Mouse (Mus musculus) c-Kit-positive CD71-positive TER-119-negative erythroid progenitor cells, embryonic 14.5 days (primary cell): ENCODE measurements around the gene Casz1.

ENCODE experiments used
- DNase-seq: peaks from one replicate; pipeline ENCODE4 v3.0.0-alpha.2; 2013; ENCODE audit warnings: low read depth

Casz1 gene

DNA sequence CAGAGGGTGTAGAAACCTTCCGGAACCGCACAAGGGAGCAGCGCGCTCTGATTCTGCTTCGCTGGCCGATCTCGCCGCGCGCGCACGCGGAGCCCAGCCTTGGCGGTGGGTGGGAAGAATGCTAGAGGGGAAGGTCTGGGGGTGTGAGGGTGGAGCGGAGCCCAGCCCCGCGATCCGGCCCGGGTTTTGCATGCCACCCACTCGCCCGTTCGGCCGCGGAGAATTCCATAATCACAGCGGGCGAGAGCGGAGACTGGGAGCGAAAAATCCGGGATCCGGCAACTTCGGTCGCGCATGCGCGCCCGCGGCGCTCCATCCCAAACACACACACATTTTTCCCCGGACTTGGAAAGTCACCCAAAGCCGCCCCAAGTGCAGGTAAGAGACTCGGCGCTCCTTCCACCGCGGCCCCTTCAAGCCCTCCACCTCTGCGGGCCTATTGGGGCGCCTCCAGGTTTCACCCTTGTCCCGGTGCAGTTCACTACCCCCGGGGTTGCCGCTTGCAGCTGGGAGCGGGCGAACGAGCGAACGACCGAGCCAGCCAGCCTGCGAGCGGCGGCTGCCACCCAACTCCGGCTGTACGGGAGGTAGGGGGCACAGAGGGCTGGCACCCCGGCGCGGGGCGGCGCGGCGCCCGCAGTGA is at the start of gene Casz1:
Gene Casz1 (plus strand): TSS at position 293 of the 643 bp plus-strand sequence.
- no peak for DNase-seq

DNA sequence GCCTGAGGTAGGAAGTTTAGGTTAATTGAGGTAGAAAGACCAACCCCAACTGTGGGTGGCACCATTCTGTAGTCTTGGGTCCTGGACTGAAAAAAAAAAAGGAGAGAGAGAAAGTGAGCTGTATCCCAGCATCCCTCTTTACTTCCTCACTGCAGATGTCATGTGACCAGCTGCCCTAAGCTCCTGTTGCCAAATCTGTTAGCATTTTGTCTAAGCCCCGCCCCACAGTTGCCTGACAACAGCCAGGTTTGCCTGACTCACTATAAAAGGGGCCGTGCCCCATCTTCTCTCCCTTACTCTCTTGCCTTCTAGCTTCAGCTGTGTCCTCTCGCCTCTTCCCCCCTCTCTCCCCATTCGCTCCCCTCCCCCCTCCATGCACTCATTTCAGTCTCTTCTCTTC is 45.4 kb upstream of the Casz1 start:
- no peak for DNase-seq

DNA sequence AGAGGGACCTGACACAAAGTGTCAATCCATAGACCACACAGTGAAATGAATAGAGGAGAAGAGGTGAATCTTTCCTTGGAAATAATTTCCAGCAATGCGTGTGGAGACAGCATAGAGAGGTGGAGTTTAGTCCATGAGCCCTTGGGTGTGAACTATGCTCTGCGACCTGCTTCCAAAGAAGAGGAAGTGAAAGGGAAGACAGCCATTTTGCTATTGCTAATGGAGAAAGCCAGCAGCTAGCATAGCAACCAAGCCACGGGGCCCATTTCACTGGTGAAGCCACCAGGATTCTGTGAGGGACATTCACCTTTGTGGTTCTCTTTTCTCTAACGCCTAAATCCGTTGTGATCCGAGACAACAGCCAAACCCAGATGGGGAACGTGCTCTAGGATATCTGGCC is 44.1 kb upstream of the Casz1 start:
- no peak for DNase-seq

DNA sequence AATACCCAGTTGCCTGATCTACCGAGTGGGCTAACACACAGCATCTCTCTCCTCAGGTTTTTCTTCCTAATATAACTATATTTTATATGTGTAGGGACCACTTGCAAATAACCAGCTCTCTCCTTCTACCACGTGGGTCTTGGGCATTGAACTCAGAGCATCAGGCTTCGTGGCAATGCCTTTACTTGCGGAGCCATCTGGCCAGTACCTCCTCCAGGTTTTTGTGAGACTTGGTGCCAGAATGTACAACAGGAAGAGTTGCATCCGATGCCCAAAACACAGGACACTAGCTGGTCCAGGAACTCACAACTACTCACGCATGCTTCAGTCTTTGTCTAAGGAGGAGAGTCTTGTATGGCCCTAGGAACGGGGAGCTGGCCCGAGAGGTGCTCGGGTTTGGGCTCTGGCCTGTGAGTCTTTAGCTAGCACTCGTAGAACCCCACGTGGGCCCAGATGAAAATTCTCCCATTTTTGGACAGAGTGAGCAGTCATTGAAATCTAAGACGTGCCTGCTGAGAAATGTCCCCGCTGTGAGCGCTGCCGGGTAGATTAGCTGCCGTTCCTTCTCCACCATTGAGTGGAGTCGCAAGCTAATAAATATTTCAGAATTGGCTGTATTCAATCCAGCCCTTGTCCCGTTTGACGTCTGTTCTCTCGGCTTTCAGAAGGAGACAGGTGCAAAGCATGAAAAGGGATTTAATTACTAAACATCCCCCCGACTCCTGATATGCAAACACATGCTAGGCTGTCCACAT is 38.0 kb upstream of the Casz1 start:
- no peak for DNase-seq

DNA sequence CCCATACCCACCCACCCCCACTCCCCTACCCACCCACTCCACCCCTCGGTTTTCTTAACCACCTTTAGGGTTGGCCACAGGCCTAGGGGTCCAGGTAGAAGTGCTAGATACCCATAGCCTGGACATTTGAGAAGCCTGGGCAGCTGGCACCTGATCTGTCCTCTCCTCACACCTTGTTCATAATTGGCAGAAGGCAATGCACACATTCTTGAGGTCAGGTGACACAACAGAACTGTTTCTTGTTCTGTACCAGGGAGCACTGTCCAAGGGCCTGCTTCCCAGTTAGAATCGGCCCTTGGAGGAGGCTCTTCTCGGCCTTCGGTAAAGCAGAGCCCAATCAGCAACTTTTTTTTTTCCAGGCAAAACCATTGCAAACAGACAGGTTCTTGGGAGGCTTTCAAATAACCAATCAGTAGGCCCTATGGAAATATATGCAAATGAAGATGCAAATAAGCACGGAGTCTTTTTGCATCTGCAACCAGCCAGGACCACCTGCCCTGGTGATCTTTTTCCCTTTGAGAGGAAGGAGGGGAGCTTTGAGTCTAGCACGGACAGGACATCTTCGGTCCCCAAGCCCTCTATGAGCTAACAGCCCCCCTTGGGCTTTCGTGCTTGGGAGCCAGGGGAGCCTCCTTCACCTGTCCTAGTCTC is 36.4 kb upstream of the Casz1 start:
- no peak for DNase-seq

DNA sequence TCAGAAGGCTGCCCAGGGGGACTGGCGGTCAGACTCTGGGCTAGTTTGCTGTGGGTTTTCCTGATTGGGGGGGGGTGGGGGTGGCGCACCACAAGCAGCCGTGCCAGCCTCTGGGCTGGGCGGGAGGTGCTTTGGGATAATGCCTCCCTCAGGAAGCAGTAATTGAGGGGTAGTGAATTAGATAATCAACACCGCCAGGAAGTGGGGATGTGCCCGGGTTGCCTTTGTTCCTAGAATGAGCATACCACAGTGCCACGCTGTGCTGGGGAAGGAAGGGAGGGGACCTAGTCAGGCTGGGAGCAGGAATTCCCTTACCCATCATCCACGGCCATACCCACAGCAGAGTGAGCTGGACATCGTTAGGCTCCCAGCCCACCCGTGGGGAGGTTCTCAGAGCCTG is 35.6 kb upstream of the Casz1 start:
- DNase-seq: no peak

DNA sequence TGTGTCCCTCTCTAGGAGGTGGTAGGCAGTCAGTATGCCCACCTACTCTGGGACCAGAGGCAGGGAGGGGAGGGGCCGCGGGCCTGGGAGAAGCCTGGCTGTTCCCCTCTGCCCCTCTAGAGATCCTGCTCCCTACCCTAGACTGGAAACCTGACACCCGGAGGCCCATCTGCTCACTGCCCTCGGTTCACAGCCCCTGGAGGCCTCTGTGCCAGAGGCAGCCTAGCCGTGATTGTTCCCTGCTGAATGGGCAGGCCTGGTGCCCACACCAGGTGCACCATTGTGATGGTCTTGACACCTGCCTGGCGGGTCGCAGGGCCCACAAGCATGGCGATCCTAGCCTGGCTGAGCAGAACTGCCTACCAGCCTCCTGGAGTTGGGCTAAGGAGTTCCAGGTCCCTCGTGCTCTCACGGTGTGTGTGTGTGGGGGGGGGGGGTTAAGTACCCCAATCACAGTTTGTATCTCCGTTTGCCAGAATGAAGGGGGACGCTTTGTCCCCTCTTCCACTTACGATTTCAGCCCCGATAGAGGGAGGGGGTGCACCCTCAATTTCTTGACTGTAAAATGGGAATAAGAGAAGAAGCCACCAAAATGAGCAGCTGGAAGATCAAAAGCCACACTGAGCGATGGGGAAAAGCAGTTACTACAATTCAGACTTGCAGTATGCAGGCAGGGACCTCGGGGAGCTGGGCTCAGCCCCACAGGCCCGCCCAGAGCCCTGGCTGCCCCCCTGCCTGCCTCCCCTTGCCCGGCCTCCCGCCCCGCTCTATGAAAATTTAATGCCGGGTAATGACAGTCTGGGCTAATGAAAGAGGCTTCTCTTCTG is 33.4 kb upstream of the Casz1 start:
- DNase-seq: no peak

DNA sequence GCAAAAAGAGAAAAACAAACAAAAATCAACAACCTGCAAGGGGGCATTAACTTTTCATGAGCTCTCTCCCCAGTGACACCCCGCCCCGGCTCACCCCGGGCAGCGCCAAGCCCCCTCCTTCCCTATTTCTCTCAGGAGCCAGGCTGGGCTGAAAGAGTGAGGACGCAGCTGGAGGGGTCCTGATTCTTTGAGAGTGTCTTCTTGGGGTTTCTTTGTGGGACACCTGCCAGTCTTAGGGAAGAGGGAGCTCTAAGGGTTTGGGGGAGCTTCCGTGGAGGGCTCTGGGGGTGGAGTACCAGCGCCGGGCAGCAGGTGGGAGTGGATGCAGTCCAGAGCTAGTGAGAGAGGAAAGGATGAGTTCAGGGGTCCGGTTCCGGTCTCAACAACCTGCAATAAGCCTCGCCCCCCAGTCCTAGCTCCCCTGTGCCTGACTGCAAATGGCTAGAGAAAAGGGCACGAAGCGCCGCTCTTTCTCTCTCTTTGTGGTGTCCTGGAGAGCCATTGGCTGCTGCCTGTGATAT is 32.8 kb upstream of the Casz1 start:
- no peak for DNase-seq

DNA sequence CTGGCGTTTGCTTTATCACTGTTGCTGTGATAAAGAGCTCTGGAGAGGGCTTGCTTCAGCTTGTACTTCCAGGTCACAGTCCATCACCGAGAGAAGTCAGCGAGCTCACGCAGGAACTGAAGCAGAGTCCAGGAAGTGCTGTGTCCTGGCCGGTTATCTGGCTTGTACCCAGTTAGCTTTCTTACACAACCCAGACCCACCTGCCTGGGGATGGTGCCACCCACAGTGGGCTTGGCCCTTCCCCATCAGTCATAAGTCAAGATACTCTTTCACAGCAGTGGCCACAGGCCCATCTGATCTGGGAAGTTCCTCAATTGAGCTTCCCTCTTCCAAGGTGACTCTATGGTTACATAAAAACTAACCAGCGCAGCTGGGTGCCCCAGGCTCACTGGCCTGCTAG is 31.6 kb upstream of the Casz1 start:
- no peak for DNase-seq

DNA sequence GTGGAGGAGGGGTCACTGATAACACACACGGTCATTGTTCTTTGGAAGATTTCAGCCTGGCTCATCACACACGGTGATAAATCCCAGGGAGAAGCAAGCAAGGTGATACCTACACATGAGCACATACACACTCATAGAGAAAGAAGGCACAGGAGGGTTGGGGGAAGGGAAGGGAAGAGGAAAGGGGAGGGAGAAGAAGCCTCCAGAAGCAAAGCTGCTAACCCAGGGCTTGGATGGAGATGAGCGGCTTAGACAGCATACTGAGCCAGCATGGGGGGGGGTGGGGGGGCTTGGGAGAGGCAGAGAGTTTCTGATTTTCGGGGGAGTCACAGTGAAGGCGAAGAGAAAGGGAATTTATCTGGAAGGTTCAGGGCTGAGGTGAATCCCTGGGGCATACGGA is 30.2 kb upstream of the Casz1 start:
- no peak for DNase-seq

DNA sequence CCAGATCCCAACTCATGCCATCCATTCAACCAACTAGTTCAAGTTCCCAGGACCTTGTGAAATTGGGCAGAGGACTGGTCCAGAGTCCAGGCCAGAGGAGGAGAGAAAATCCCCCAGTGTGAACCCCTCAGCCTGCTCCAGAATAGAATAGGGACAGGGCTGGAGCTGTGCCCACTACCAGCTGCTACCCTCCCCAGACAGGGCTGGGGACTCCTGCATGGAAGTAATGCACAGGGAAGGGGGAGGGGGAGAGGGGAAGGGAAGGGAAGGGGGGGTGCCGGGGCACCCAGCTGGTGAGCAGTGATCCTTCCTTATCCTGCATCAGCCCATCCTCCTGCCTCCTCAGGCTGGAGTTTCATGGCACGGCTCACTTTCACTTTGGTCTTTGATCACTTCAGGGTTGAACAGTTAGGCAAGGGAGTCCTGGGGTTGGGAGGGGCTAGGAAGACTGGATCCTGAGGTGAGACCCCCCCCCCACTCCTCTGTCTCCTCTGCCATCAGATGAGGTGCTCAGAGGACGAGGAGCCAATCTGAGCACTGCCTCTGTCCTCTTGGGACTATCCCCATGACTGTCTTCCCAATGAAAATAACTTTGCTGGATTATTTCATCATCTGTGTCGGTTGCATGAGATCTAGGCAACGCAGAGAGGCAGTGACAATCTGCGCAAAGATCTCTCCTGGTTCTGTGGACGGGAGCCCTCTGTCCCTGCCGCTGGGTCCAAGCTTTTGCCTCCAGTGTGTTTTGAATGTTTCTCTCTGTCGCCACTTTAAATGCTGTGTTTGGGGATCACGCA is 28.6 kb upstream of the Casz1 start:
- DNase-seq: no peak

DNA sequence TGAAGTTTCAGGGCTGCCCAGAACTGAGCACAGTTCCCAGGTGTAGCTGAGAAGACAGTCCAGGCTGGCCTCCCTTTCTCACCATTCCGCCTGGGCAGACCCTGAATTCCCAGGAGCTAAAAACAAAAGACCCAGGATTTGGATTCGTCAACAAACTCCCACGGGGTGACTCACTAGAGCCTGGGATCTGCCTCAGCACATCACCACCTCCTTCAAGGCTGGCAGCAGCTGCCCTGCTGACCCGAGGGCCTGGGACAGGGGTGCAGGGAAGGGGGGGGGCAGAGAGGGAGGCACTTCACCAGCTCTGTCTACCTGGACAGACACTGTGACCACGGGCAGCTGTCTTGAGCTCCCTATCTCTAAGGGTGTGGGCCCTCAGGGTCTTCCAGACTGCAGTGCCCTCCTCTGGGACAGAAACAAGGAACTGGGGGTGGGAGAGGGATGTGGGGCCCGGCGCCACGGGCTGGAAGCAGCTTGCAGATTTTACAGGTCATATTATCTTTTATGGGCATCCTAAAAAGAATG is 24.1 kb upstream of the Casz1 start:
- DNase-seq: no peak

DNA sequence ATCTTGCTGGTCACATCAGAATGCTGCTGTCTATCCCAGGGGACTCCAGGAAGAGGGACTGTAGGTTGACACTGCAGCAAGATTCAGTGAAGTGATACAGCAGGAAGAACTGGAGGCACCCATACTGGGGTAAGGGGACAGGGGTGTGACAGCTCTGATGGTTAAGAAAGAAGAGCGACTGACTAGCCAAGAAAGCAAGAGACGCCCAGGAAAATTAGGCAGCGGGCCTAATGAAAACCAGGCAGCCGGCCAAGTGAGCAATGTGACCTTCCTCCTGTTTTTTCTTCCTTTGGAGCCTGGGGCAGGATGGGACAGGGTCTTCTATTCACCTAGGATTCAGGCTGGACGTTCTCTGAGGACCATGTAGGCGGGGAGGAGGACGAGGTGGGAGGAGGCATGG is 22.7 kb upstream of the Casz1 start:
- no peak for DNase-seq

DNA sequence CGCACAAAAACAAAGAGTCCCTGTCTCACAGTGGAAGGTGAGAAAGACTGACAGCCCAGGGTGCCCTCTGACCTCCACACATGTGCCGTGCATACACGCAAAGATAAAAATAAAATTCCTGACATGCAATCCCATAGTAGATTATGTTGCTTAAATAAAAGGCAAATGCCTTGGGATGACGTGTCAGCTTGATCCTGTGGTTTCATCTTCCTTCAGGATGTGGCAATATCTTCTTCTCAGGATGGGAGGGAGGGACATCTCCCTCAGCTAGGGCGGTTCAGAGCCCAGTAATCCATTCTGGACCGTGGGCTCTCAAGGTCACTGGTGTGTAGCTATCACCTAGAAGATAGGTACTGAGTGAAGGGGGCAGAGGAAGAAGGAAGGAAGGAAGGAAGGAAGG is 21.3 kb upstream of the Casz1 start:
- no peak for DNase-seq

DNA sequence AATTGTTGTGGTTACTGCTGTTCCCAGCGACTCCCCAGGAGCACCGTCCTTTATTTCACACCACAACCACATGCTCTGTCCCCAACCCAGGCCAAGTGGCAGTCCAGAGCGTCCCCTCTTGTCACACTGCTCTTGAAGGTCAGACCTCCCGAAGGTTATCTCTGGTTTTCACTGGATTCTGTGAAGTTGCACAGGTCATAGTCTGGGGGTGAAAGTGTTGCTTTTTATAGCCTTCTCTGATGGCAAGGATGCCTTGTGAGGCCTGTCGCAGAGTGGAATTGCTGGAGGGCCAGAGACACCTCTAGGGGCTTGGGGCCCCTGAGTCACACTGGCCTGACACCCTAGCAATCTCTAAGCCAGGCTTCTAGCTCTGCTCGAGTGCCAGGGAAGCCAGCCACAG is 20.5 kb upstream of the Casz1 start:
- no peak for DNase-seq

DNA sequence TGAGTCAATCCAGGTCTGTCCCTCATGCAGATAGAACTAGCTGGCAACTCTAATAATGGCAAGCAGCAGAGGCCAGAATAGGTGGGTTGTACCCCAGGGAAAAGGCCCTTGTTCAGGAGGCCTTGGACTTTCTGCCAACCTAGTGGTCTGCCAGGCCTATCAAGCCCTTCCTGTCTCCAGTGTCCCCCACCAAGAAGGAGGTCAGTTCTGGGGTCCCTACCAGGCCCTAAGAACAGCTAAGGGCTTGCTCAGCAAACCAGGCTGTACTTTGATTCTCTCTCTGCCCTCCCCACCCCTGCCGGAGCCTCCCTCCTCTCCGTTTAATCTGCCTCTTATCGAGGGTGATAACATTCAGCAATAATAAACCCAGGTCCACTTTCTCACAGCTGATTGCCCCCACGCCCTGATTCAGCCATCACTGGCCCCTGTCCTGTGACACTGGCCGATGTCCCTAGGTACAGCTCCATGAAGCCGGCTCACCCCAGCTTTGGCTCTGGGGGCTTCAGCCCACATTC is 19.1 kb upstream of the Casz1 start:
- no peak for DNase-seq

DNA sequence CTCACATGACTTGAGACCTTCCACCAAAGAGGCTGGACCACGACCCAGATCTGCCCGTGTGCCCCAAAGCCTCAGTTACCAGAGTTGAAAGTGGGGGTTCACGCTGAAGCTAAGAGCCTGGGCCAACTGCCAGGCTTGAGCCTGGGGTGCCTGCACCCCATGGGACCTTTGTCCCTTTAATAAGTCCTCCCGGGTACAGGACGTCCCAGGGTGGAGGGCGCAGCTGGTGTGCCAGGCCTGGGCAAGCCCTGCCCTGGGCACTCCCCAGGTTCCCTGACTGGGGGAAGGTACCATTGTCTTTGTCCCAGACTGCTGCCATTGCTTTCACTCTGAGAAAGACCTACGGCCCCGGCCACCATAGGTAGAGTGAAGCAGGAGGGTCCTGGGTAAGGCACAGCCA is 18.2 kb upstream of the Casz1 start:
- DNase-seq: no peak

DNA sequence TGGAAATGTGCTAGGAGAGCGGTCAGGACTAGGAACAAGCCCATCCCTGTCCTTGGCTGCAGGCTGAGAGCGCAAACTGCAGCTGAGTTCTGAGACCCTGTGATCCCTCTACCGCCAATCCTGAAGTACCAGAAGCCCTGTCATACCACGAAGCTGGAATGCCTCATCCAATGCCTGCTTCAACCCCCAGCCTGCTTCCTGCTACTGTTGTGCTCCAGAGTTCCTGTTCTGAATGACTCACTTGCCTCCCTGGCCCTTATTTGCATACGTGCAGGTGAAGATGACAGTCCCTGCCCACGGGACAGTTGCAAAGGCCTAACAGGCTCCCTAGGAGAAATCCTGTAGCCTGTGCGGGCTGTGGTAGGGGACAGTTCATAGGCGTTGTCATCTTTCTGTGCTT is 13.3 kb upstream of the Casz1 start:
- no peak for DNase-seq

DNA sequence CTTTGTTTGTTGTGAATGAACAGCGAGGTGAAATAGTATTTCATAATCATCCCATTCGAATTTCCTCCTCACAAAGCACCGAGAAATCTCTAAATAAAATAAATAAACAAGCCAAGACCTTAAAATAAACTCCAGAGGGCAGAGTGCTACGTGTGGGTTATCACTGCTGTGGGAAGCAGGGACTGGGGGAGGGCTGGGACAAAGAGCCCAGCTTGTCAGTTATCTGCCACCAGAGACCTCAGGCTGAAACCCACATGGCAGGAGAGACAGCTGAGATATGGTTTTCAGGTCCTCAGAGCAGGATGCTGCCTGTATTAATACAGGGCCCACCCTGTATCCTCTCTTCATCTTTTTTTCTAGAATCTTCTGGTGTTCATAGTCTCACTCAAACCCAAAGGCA is 9.2 kb upstream of the Casz1 start:
- no peak for DNase-seq

DNA sequence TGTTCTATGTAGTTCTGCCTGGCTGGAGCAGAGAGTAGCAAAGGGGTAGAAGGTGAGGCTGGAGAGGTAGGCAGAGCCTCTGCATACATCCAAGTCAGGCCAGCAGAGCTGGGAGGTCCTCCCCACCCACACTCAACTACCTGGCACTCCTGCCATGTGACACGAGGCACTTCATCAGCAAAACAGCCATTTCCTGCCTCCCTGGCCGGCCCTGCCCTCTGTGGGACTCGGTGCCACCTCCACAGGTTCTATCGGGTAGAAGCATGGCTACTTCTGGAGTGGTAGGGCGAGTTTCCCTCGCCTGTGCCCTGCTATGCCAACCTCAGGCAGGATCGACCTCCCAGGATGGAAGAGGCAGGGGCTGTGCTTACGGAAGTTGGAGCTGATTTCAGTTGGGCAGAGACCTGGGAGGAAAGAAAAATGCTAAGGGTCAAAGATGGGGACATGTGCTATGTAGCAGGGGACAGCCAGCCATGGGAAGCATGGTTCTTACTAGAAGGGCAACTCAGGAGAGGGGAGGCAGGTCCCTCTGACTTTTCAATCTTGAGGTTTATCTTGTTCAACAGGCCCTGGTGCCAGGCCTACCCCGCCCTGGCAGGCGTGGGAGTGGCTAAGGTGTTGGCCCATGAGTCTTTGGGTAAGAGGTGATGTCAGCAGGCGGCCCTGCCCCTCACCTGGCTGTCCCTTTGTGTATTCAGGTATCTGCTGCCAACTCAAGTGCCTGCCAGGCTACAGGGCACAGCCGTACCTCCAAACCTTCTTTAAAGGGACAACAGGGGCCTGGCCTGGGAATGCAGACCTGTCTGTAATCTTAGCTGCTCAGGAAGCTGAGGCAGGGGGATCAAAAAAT is 6.5 kb upstream of the Casz1 start:
- DNase-seq: no peak
